Mouse (Mus musculus) ES-Bruce4 (cell line): ENCODE data around the gene Prr5l.

ENCODE experiments used
- CTCF ChIP-seq: IDR thresholded peaks from one replicate; pipeline ENCODE4 v1.8.1; 2011; ENCODE audit warnings: low read depth, low read length
- EP300 ChIP-seq: IDR thresholded peaks from 2 replicates; pipeline ENCODE4 v1.6.1; 2011; ENCODE audit warnings: low read depth, low read length; ENCODE audit not compliant: insufficient read depth

GRCm38 (mm10) chr2:101679164-101679784, 203.6 kb downstream of the Prr5l start:
- TF ChIP-seq CTCF: no peak
- no peak for TF ChIP-seq EP300
